Mouse (Mus musculus) C2C12 (cell line): Measurements from ENCODE around the gene Pou2f2.

Experiments used
- CEBPB ChIP-seq: IDR thresholded peaks from one replicate; pipeline ENCODE4 v1.6.1; 2011; ENCODE audit warnings: low read depth, mild to moderate bottlenecking, control low read depth, moderate library complexity
- CTCF ChIP-seq: IDR thresholded peaks from one replicate; pipeline ENCODE4 v1.5.1; 2011; ENCODE audit not compliant: control insufficient read depth, insufficient read depth, insufficient read length
- MAX ChIP-seq: IDR thresholded peaks from one replicate; pipeline ENCODE4 v1.6.1; 2011; ENCODE audit warnings: mild to moderate bottlenecking, control low read depth
- MYOG ChIP-seq: IDR thresholded peaks from one replicate; pipeline ENCODE4 v1.6.1; 2011; ENCODE audit not compliant: control insufficient read depth, insufficient read length; ENCODE audit errors: extremely low read depth
- USF1 ChIP-seq: IDR thresholded peaks from one replicate; pipeline ENCODE4 v1.6.1; 2011; ENCODE audit warnings: low read depth, mild to moderate bottlenecking, control low read depth, moderate library complexity

GRCm38 (mm10) chr7:25063346-25063745 is 116.2 kb downstream of the Pou2f2 start:
- no peak for TF ChIP-seq CTCF
- no peak for TF ChIP-seq MAX
- no peak for TF ChIP-seq CEBPB
- TF ChIP-seq MYOG: no peak
- TF ChIP-seq USF1: no peak
